Mouse (Mus musculus) myocyte (in vitro differentiated cells): ENCODE measurements around the gene Drg1. TPM values are rescaled to one million over a fixed set of nuclear protein-coding genes. Genes with fewer than 3 reads are reported as not detected.

ENCODE experiments used
- H3K27me3 ChIP-seq: one replicate; pipeline ENCODE4 v1.6.1; 2011; ENCODE audit not compliant: control insufficient read depth, insufficient read depth, insufficient read length
- H3K36me3 ChIP-seq: one replicate; pipeline ENCODE4 v1.6.1; 2011; ENCODE audit not compliant: control insufficient read depth, insufficient read depth
- H3K4me2 ChIP-seq: one replicate; pipeline ENCODE4 v1.6.1; 2011; ENCODE audit warnings: low read depth, control low read depth
- H3K4me3 ChIP-seq: one replicate; pipeline ENCODE4 v1.5.1; 2011; ENCODE audit warnings: mild to moderate bottlenecking, control low read depth, moderate library complexity
- H3K79me2 ChIP-seq: one replicate; pipeline ENCODE4 v1.6.1; 2011; ENCODE audit not compliant: control insufficient read depth, insufficient read depth
- H3ac ChIP-seq: one replicate; pipeline ENCODE4 v1.6.1; 2011; ENCODE audit not compliant: control insufficient read depth, insufficient read length
- CEBPB ChIP-seq: IDR thresholded peaks from 2 replicates; pipeline ENCODE4 v1.6.1; 2011; ENCODE audit warnings: mild to moderate bottlenecking, moderate library complexity; ENCODE audit not compliant: poor library complexity, insufficient read depth, severe bottlenecking
- E2F4 ChIP-seq: IDR thresholded peaks from one replicate; pipeline ENCODE4 v1.6.1; 2011; ENCODE audit warnings: mild to moderate bottlenecking, control low read depth, moderate library complexity; ENCODE audit not compliant: insufficient read depth
- MAX ChIP-seq: IDR thresholded peaks from one replicate; pipeline ENCODE4 v1.6.1; 2011; ENCODE audit warnings: low read depth, mild to moderate bottlenecking, control low read depth
- MYOD1 ChIP-seq, 3 experiments: IDR thresholded peaks; one replicate each; pipeline ENCODE4 v1.6.1; 2011; ENCODE audit warnings: control low read depth in 2 of 3, low read depth in 2 of 3, mild to moderate bottlenecking in 2 of 3, moderate library complexity in 1 of 3; ENCODE audit not compliant: insufficient read length in 2 of 3, control insufficient read depth in 1 of 3
- MYOG ChIP-seq, 3 experiments: IDR thresholded peaks; one replicate each; pipeline ENCODE4 v1.6.1; 2011; ENCODE audit warnings: control low read depth in 2 of 3, low read depth in 2 of 3, mild to moderate bottlenecking in 2 of 3; ENCODE audit not compliant: insufficient read length in 2 of 3, control insufficient read depth in 1 of 3, insufficient read depth in 1 of 3
- POLR2A ChIP-seq: IDR thresholded peaks from one replicate; pipeline ENCODE4 v1.6.1; 2011; ENCODE audit warnings: low read depth, mild to moderate bottlenecking, control low read depth, moderate library complexity; ENCODE audit not compliant: insufficient read length
- POLR2AphosphoS2 ChIP-seq: IDR thresholded peaks from one replicate; pipeline ENCODE4 v1.6.1; 2011; ENCODE audit warnings: low read depth, control low read depth; ENCODE audit not compliant: insufficient read length
- REST ChIP-seq: IDR thresholded peaks from one replicate; pipeline ENCODE4 v1.6.1; 2011; ENCODE audit warnings: mild to moderate bottlenecking, control low read depth, moderate library complexity; ENCODE audit not compliant: insufficient read depth, insufficient read length
- SRF ChIP-seq: IDR thresholded peaks from one replicate; pipeline ENCODE4 v1.6.1; 2011; ENCODE audit warnings: low read depth; ENCODE audit not compliant: control insufficient read depth, insufficient read length
- TCF12 ChIP-seq: IDR thresholded peaks from one replicate; pipeline ENCODE4 v1.6.1; 2011; ENCODE audit warnings: mild to moderate bottlenecking, control low read depth; ENCODE audit not compliant: poor library complexity, insufficient read depth, severe bottlenecking
- TCF3 ChIP-seq: IDR thresholded peaks from one replicate; pipeline ENCODE4 v1.6.1; 2011; ENCODE audit warnings: low read depth, control low read depth; ENCODE audit not compliant: insufficient read length
- USF1 ChIP-seq: IDR thresholded peaks from one replicate; pipeline ENCODE4 v1.6.1; 2011; ENCODE audit warnings: low read depth, mild to moderate bottlenecking, control low read depth, moderate library complexity
- polyA plus RNA-seq: library from polyadenylated mRNA; unstranded; fragments of >200 nt; fragmentation: generic; extraction: Trizol; gene quantifications from one replicate; pipeline ENCODE4 v1.2.1, GENCODE M21; 2012; ENCODE audit warnings: missing spikeins

The Drg1 gene
- polyA plus RNA-seq, 1 experiment, result 109 TPM

DNA sequence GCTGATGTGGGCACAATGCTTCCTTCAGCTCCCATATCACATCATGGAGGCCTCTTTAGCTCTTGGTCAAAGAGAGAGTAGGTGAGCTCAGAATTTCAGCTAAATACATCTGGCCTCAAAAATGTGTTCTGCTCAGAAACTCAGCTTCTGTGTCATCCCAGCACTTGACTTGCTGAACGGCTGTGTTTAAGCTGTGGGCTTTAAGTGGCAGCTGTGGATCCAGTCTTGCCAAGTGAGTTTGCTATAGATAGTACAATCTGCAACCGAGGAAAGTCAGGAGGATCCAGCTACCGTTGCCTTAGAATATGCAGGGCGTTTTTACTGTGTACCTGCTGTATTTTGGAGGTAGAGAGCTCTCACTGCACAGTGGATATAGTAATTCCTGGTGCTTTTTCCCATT is 36.2 kb upstream of the Drg1 start:
- Histone ChIP-seq H3K36me3 (peaks cover 28% of the 10 kb centered on the region), H3K4me2 (no peak overlapping the region), H3ac (no peak overlapping the region), H3K27me3 (no peaks in the 10 kb centered on the region), H3K4me3 (no peak overlapping the region), H3K79me2 (no peaks in the 10 kb centered on the region)
- TF ChIP-seq MYOD1 (IDR thresholded peaks at IDR 0.05; ENCODE audit: control insufficient read depth in 1 of 3, insufficient read length in 2 of 3, low read depth in 2 of 3) (peak in 1 of 3 experiments; percentile 35), REST (no peak), MYOG (IDR thresholded peaks at IDR 0.05; ENCODE audit: control insufficient read depth in 1 of 3, insufficient read depth in 1 of 3, insufficient read length in 2 of 3, low read depth in 2 of 3) (peak in 1 of 3 experiments; percentile 50)

DNA sequence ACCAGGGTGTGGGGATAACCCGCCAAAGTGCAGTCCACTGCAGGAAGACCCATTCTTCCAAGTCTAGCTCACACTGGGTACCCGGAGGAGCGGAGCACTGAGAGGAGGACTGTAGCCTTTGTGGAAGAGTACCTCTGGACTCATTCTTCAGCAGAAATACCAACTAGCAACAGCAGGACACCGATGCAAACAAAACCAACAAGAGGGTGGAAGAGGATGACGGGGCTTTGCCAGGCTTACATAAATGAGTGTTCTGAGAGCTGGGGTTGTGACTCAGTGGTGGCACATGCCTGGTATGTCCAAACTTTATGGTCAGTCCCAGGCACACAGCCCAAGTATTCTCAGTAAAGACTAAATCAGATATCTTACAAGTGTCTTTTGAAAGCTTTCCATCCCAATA is 34.9 kb upstream of the Drg1 start:
- TF ChIP-seq TCF12, result no peak
- no peak for TF ChIP-seq TCF3
- no peak for TF ChIP-seq CEBPB
- no peak for TF ChIP-seq SRF
- no peak for TF ChIP-seq POLR2A
- no peak for TF ChIP-seq MAX
- no peak for TF ChIP-seq USF1
- no peak for TF ChIP-seq REST
- no peak for TF ChIP-seq MYOD1 (IDR thresholded peaks at IDR 0.05; ENCODE audit: control insufficient read depth in 1 of 3, insufficient read length in 2 of 3, low read depth in 2 of 3)
- TF ChIP-seq POLR2AphosphoS2, result no peak
- TF ChIP-seq E2F4, result no peak
- TF ChIP-seq MYOG (IDR thresholded peaks at IDR 0.05; ENCODE audit: control insufficient read depth in 1 of 3, insufficient read depth in 1 of 3, insufficient read length in 2 of 3, low read depth in 2 of 3), result no peak
- peaks cover 28% of the 10 kb centered on the region for H3K36me3 ChIP-seq
- no peak overlapping the region for H3ac ChIP-seq
- no peaks in the 10 kb centered on the region for H3K27me3 ChIP-seq
- H3K4me3 ChIP-seq, result no peak overlapping the region
- H3K79me2 ChIP-seq, result no peaks in the 10 kb centered on the region
- no peak overlapping the region for H3K4me2 ChIP-seq

DNA sequence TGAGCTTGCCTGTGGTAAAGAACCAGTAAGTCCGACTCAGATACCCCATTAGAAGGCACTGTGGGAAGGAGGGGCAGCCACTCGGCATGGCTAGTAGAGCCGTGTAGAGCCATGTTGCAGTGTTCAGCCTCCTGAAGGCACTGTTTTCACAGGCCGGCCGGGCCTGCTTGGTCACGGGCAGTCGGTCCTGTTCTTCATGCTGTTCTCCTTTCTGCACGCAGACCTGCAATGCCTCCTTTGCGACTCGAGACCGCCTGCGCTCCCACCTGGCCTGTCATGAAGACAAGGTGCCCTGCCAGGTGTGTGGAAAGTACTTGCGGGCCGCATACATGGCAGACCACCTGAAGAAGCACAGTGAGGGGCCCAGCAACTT is 32.6 kb upstream of the Drg1 start:
- TF ChIP-seq TCF3 (no peak), CEBPB (no peak), USF1 (no peak), MAX (no peak), REST (no peak), E2F4 (no peak), MYOG (IDR thresholded peaks at IDR 0.05; ENCODE audit: control insufficient read depth in 1 of 3, insufficient read depth in 1 of 3, insufficient read length in 2 of 3, low read depth in 2 of 3) (no peak), POLR2A (no peak), POLR2AphosphoS2 (no peak), TCF12 (no peak), SRF (no peak), MYOD1 (IDR thresholded peaks at IDR 0.05; ENCODE audit: control insufficient read depth in 1 of 3, insufficient read length in 2 of 3, low read depth in 2 of 3) (no peak)
- Histone ChIP-seq H3K79me2 (peaks cover 11% of the 10 kb centered on the region), H3ac (no peak overlapping the region), H3K4me2 (no peak overlapping the region), H3K4me3 (no peak overlapping the region), H3K36me3 (peaks cover 29% of the 10 kb centered on the region), H3K27me3 (no peaks in the 10 kb centered on the region)

DNA sequence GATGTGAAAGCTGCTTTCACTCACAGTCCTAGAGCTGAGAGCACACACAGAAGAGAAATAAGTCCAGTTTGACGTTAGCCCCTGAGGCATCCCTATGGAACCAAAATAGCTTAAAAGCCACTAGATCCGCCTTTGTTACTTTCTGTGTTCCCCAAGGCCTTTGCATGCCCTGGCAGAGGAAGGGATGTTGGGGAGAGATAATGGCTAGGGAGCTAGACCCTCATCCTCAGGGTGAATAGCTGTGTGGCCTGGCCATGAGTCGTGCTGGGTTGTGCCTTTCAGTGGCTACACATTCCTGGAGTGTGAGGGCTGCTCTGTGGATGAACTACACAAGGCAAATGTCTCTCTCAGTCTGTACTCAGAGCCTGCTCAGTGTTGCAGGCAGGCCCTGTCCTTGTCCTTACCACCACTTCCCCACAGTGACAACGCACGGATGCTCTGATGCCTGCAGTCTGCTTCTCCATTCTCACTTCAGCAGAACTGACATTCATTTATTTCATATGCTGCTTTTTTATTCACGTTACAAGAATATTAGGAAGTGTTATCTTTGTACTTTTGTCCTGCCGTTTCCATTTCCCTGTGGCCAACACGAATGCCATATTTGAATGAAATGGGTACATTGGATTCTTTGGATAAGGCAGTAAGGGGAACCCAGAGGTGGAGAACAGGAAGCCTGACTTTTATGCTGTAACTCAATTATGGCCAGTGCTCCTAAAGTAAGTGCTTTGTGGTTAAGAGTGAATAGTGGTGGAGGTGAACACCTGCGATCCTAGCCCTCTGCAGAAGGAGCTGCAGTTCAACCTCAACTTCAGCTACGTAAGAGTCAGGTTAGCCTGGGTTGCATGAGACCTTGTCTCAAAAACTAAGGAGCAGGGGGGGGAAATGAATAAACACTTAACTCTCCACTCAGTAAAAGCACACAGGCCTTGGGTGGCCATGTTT is 31.9 kb upstream of the Drg1 start:
- Histone ChIP-seq H3K36me3 (peaks cover 36% of the 10 kb centered on the region), H3K4me3 (no peak overlapping the region), H3K4me2 (no peak overlapping the region), H3K27me3 (no peaks in the 10 kb centered on the region), H3K79me2 (peaks cover 17% of the 10 kb centered on the region), H3ac (no peak overlapping the region)
- no peak for TF ChIP-seq E2F4
- TF ChIP-seq MYOD1 (IDR thresholded peaks at IDR 0.05; ENCODE audit: control insufficient read depth in 1 of 3, insufficient read length in 2 of 3, low read depth in 2 of 3), result no peak

DNA sequence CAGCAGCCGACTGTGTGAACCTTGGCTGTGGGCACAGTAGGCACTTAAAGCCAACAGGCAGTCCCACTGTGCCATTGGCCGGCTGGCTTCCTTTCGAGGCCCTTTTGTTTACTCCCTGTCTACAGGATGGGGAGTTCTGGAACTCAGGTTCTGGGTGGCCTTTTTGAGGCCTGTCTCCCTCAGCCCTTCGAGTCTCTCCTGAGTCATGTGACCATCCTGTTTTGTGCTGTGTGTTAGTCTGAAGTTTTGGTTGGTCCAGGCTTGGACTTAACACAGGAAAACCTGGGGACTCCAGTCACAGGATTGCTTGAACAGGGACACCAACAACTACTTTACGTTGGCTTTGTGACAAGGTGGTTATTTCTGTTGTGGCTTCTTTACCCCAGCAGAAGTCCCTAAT is 29.8 kb upstream of the Drg1 start:
- no peak overlapping the region for H3K4me2 ChIP-seq

More for the DNA sequence above, 29.8 kb upstream of the Drg1 start:
- peaks cover 21% of the 10 kb centered on the region for H3K36me3 ChIP-seq
- peaks cover 37% of the 10 kb centered on the region for H3K79me2 ChIP-seq
- H3ac ChIP-seq, result no peak overlapping the region
- H3K27me3 ChIP-seq, result no peaks in the 10 kb centered on the region
- H3K4me3 ChIP-seq, result no peak overlapping the region
- TF ChIP-seq TCF12 (no peak), POLR2A (no peak), USF1 (peak; percentile 26), SRF (no peak), TCF3 (no peak)
